Mouse (Mus musculus) spleen, postnatal 14 days (tissue): ENCODE measurements around the gene Drg2.
A peak's percentile ranks its signal among the peaks of the same experiment; 100 is the strongest.
"Not testable (repeated sequence)": the region's sequence is repeated elsewhere in the genome, so short reads cannot be mapped to it uniquely, and the experiment has no call there.

Source experiments
- DNase-seq, 2 experiments: peaks; one replicate each; pipeline ENCODE4 v3.0.0; 2021 to 2022; ENCODE audit warnings: low spot score in 2 of 2

The Drg2 gene

DNA sequence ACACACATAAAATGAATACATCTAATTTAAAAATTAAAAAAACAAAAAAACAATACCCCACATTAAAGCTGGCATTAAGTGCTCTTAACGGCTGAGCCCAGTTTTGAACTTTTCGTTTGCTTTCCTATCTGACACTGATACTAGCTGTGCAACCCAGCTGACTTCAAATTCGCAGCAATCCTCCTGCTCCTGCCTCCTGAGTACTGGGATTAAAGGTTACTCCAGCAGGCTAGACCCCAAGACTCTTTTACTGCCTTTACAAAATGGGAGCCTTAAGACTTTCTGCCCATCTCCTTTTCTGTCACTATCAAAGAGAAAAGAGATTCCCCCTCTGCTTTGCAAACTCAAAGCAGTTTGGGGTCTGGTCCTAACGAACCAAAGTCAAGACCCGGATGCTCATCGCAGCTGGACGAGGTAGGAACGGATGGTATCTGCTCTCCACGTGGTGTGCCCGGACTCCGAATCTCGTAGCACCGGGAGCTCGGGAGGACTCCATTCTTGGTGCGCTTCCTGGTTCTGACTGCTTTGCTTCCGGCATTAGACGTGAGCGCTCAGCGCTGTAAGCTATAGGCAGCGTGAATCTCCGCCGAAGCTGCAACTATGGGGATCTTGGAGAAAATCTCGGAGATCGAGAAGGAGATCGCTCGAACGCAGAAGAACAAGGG lies at the start of gene Drg2:
TSS of gene Drg2 (plus strand) at position 512 of the 665 bp plus-strand sequence.
- peak; percentile 73 to 84 for DNase-seq

DNA sequence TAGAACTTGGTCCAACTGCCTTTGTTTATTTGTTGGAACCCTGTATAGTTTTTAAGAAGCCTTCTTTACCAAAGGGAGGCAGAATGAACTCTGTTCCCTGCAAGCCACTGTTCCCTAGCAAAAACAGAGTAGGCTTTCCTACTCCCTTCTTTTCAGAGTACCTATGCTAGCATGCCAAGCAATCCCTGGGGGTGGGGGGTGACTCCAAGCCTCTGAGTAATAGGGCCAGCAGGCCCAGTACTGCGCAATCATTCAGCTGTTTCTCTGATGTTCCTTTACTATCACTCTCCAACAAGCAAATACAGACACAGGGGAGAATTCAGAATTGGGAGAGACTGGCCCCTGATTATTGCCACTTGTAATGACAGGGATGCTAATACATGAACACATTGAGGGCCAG lies 47.8 kb upstream of the Drg2 start:
- no peak for DNase-seq

DNA sequence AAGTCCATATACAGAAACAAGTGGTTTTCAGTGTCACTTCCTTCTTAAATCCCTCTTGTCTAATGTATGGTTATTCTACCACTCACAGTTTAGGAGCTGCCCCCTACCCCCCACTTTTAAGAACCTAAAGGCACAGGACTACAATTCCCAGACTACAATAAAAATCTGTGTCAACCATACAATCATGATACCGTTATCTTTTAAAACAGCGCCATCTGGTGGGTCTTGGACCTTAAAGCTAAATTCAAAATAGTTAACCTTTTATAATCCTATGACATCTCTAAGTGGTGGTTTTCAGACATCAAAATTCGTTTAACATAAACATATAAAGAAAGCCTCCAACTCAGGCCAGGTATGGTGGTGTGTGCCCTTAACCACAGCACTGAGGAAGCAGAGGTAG lies 42.2 kb upstream of the Drg2 start:
- DNase-seq, result peak in 1 of 2 experiments; percentile 53

DNA sequence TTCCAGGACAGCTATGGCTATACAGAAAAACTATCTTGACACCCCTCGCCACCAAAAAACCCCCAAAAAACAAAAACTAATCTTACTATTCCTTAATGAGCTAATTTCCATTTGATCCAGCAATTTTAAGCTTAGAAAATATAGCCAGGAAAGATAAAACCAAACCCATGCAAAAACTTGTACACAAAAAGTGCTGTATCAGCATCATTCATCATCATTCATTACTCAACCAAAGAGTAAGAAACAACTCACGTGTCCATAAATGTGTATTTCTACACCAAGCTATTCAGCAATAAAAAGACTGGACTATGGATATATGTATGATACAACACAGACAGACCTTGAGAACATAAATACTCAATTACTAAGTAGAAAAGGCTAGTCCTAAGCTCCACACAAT lies 41.5 kb upstream of the Drg2 start:
- no peak for DNase-seq

DNA sequence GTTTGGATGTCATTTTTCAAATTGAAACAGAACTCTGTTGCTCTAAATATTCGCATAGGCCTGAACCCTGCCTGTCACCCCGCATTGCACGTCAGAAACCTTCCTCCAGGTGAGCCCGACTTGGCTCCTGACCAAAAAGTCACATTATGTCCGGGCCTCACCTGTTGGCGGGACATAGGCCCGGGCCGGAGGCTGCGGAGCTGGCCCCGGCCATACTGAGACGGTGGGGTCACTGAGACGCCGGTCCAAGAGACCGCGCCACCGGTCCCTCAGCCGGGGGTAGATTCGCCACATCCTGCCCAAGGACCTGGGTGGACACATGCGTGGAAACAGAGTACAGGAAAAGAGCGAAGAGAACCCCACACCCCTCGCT lies 37.8 kb upstream of the Drg2 start:
- no peak for DNase-seq

DNA sequence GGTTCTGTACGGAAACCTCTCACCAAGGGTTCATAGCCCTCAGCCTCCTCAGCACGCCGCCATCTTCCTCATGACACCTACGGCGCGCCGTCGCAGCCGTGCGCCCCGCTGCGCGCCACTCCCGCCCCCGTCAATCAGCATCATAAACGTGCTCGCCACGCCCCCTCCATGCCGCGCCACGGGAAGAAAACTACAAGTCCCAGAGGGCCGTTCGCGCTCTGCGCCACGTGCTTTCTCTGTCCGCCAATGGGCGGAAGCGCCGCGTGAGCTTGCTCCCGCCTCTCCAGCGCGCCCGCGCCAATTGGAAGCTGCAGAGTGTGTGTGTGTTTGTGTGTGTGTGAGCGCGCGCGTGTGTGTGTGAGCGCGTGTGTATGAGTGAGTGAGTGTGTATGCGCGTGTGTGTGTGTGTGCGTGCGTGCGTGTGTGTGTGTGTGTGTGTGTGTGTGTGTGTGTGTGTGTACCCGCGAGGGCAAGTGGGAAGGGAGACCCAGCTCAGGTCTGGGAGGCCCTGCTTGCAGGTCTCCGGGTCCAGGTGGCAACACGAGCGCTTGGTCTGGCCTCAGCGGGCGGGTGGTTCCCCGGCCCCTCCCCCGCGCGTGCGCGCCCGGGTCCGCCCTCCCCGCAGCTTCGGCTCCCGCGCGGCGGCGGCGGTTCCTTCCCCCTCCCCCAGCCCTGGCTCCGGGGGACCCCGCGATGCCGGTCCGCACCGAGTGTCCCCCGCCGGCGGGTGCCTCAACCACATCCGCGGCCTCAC lies 37.3 kb upstream of the Drg2 start, which contains the start of gene Gid4:
TSS of gene Gid4 (plus strand) at position 183 of the 754 bp plus-strand sequence.
- peak; percentile 98 to 99 for DNase-seq

DNA sequence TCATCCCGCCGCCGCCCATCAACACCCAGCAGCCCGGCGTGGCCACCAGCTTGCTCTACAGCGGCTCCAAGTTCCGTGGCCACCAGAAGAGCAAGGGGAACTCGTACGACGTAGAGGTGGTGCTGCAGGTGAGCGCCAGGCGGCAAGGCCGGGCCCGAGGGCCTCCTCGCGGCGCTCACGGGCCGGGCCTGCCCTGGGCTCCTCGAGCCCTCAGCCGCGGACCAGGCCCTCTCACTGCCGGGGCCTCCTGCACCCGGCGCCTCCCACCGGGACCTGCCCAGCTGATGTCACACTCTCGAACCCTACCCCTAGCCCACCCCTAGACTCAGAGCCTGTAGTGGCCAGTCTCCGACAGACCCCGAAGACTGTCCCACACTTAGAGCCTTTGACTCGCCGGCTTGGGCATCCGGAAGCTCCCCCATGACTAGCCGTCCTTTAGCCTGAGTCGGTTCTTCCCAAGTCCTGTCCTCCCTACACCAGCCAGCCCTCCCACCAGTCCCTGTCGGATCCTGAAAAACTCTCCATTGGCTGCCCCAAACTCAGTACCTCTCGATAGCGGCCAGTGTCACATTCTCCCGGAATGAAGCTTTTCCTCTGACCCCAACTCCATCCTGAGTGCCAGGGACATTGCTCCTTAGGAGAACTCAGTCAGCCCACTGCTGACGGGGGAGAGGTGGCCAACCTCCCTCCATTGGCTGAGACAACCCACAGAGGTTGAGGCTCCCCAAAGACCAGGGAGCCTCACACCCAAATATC lies 36.5 kb upstream of the Drg2 start, which contains the start of gene Atpaf2:
TSS of gene Atpaf2 (minus strand) at position 741 of the 756 bp plus-strand sequence.
- peak in 1 of 2 experiments; percentile 10 for DNase-seq

DNA sequence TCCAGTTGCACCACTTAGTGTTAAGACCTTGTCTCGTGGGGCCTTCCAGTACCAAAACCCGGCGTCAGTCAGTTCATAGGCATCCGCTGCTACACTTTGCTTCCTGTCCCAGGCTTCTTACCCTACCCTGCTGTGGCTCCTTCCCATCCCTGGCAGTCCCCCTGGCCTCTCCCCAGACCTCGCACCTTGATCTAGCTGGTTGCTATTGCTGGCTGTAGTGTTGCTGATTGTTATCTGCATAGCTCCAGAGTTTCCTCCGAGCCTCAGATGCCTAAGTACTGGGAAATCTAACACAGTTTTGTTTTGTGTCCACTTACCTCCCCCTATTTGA lies 36.0 kb upstream of the Drg2 start:
- DNase-seq, result no peak

DNA sequence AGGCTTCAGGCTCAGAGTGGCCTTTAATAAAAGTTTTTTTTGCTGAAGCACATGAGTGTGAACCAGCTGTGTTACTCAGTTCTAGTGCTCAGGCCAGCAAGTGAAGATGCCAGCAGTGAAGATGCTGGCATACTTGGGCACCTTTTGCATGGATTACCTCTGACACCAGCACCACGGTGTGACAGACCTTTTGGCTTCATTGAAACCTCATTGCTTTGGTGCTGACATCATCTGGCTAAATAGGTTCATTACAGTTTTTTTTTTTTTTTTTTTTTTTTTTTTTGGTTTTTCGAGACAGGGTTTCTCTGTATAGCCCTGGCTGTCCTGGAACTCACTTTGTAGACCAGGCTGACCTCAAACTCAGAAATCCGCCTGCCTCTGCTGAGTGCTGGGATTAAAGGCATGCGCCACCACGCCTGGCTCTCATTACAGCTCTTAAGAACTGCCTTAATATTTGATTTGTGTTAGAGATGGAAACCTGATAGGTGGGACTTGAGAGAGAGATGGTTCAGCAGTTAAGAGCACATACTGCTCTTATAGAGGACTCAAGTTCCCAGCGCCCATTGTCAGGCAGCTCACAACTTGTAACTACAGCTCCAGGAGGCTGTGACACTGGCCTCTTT lies 32.2 kb upstream of the Drg2 start:
- no peak for DNase-seq

DNA sequence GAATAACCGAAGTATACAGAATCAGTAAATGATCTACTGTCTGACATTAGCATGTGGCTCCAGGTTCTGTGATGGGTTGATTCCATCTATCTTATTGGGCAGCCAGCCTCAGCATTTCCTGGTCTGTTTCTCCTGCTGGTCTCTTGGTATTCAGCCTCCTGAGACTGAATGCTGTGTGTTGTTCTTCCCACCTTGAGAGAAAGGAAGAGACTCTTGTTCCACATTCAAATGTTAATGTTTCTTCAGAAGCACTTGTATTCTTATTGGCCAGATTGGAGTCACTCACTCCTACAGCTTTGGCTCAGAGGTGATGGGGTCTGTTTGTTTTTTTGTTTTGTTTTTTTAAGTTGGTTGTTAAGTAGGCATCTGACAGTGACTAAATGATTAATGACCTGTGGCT lies 31.4 kb upstream of the Drg2 start:
- DNase-seq, result no peak

DNA sequence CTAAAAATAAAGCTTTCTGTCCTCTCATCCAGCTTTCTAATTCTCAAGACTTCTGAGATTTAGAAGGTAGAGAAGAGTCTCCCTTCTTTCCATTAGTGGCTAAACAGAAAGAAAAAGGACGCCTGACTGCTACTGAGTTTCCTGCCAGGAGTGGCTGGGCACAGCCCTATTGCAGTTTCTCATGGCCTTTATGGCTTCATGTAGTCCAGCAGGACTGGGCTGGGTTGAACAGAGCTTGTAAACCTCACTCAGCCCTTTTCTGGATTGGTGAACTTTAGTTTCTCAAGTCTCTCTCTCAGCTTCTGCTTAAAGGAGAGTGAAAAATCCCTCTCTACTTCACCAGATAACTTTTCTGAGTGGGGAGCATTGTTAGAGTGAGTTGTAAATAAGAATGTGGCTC lies 28.0 kb upstream of the Drg2 start:
- DNase-seq, result no peak

DNA sequence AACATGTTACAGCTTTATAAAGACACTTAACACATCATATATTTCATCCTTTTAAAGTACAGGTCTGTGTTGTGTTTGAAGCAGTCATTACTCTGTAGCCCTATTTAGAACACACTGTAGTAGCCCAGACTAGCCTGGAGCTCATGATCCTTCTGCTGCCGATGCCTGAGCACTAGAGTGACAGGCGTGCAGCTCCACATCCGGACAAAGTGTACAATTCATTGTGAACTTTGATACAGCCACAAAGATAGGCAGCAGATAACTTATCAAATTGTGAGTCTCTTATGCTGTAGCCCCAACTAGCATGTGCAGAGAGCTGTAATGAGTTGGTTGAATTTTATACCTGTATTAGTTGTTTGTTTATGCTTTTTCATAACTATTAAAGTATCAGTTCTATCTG lies 26.8 kb upstream of the Drg2 start:
- DNase-seq, result no peak

DNA sequence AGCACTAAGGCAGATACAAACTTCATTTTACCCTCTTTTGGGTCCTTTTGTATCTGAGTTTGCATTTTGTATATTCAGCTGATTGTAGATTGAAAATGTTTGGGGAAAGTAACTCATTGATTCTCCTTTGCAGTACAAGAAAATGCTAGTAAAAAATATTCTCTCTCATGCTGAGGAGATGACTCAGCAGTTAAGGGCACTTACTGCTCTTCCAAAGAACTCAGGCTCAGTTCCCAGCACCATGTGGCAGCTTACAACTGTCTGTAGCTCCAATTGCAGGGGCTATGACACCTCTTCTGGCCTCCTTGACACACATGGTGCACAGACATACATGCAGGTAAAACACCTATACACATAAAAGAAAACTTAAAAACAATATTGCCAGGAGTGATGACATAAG lies 20.9 kb upstream of the Drg2 start:
- DNase-seq, result no peak

DNA sequence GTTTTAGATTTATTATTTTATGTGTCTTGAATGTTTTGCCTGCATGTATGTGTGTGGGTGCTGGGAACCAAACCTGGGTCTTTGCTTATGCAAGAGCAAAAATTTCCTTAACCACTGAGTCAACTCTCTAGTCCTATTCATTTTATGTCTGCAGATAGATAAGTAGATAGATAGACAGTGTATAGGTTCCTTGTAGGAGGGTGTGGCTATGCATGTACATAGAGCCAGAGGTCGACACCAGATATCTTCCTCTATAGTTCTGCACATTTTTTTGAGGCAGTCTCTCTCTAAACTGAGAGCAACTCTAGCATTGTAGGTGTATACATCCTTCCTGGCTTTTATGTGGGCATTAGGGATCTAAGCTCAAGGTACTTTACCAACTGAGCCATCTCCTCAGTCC lies 19.3 kb upstream of the Drg2 start:
- DNase-seq, result no peak

DNA sequence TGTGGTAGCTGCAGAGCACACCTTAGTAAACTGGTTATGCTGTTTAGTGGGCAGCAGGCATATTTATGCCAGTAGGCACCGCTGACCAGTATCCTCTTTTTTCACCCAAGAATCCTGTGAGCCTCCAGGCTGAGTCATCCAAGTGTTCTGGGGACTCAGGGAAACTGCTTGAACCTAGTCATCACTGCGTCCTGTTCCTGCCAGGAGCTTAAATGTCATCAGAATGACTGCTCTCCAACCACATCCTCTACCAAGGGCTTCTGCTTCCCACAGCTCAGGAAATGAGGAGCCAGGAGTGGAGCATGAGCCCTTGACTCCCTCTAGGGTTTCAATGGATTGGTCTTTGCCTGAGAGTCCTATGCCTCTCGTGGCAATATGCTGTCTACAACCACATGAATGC lies 17.8 kb upstream of the Drg2 start:
- no peak for DNase-seq

DNA sequence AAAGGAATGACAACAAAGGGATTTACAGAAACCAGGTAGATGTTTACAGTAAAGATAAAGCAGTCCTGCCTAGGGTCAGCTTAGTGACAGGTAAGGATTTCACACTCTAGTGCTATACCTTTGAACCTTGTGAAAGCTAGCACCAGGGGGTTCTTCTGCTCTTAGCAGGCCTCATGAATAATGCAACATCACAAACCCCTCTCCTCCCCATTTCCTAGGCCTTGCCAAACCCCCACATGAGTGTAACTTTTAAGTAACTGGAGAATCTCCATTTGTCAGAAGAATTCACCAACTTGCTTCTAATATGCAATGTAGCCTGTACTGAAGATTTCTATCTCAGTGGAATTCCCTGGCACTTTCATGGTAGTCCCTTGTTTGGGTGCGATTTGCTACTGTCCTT lies 14.8 kb upstream of the Drg2 start:
- DNase-seq, result not testable (repeated sequence)

DNA sequence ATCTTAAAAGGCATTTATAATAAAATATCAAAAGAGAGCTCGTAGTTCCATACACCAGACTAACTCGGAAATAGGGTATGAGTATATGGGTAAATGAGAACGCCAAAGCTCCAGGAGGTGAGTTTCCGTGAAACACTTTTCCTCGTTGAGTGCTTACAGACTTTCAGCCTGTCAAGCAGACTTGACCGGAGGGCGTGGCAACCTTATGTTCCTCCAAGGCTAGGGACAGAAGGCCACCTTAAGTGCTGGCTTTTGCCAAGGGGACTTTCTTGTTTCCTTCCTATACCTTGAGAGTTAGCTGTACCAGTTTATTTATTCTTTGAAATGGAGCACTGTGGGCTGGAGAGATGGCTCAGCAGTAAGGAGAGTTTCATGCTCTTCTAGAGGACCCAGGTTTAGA lies 14.2 kb upstream of the Drg2 start:
- DNase-seq, result no peak

DNA sequence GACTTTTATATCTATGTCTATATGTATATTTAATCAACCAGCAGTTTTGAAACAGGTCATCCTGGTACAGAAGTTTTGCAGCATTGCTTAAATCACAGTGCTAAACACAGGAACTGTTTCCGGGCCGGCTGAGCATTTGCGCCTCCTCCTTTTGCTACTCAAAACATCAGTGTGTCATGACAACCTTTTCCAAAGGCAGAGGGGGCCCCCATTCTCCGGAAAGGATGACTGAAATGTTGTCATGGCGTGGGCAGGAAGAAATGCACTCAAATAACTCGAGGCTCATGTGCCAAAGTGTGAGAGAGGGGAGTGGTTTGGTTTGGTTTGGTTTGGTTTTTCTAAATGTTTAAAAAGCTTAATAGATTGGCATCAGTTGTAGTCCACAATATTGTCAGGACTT lies 11.5 kb upstream of the Drg2 start:
- no peak for DNase-seq

DNA sequence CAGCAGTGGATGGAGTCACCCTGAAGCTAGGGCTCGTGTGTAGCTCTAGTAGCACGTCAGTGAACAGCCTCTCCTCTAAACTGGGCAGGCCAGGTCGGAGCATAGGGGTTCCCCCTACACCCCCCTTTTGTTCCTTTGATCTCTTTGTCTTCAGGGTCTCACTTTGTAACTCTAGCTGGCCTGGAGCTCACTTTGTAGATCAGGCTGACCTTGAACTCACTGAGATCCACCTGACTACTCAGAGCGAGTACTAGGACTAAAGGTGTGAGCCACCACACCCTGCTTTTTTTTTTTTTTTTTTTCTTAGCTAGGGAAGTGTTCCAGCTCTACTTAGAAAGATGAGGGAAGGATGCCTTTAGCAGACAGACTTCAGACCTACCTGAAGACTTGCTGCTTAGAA lies 10.4 kb upstream of the Drg2 start:
- DNase-seq, result no peak

DNA sequence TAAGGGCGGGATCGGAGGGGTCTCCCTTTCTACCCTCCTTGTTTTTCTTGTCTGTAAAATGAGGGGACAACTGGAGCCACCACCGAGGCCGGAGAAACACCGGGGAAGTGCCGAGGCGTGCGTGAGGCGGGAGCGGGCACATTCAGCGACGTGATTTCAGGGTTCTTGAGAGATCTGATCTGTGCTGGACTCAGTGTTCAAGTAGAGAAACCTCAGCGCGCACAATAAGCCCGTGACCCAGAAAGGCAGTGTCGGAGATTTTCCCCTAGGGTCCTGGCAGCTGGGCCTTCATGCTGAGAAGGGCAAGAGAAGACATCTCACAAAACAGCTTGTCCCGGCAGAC lies 325 bp downstream of the Drg2 start:
- DNase-seq, result no peak

DNA sequence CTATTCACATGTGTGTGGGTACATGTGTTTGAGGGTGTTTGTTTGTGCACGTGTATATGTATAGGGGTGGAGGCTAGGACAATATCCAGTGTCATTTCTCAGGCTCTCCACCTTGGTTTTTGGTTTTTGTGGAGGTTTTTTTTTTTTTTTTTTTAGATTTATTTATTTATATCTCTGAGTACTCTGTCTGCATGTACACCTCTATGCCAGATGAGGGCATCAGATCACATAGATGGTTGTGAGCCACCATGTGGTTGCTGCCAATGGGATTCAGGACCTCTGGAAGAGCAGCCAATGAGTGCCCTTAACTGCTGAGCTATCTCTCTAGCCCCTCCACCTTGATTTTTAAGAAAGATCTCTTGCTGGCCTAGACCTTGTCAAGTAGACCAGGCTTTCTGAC lies 3.6 kb downstream of the Drg2 start:
- DNase-seq, result no peak

DNA sequence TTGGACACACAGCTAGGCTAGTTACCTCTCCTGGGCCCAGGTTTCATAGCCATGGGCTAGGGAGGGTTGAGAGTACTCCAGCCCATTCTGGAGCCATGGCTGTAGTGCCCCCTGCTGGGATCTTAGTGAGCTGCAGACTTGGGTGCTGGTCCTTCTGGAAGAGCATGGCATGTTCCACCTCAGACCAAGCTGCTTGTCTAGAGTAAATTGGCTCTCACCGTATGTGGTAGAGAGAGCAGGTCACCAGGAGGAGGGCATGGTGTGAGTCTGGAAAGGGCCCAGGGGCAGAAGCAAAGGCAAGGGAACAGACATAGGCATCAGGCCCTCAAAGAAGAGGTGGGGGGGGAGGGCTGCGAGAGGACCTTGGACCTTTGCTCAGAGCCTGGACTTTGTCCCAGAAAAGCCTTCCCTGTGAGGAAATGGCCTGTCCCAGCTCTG lies 11.6 kb downstream of the Drg2 start:
- DNase-seq, result peak in 1 of 2 experiments; percentile 35
